ENCODE assay signal across 12 mouse cellular contexts in the genomic region with DNA sequence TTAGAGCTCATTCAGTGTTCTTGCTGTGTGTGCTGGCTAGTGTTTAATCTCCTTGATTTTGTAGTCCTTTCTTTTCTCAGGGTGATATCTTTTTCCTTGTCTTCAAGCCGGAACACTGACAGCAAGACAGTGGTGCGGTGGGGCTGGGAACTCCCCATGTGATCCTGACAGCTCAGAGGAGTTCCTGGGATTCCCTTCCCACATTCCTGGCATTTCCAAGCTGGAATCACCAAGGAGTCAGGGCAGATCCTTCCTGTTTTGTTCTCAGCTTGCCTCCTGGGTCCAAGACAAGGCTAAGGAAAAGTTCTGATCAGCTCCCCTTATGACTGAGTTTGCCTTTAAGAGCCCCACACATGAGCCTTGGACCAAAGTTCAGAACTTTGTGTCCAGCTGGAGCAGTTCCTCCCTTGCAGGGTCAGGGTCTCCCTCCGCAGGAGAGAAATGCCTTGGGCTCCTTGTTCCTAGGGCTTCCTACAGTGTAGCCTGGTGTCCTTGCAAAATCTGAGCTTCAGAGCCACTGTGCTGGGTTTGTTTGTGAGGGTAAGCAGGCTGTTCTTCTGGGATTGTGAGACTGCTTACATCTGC. TPM values are rescaled to one million over a fixed set of nuclear protein-coding genes. Genes with fewer than 3 reads are reported as not detected.
A peak's percentile ranks its signal among the peaks of the same experiment; 100 is the strongest.
DNase-seq lines count a peak whose midpoint lies in the region; ATAC-seq lines count a peak whose summit lies in the region.
"Had no signal": no experiment of that assay in that cellular context is flagged by ENCODE, and none has a peak within 500 bp of the region (broad histone marks: within the 10 kb centered on the region; RNA-seq: fewer than 3 reads in every experiment).

No protein-coding gene starts in this region.

- peak; percentile 49 for DNase-seq in embryo, embryonic 10 days (ENCODE audit: low spot score)
- no peak for DNase-seq in embryo, embryonic 11 days
- no peak for DNase-seq in lung, adult 18-20 months
- peak; percentile 39 for DNase-seq in kidney, postnatal 10 days
- DNase-seq in testis, postnatal 14 days (ENCODE audit: low spot score), result peak; percentile 49
- no peak for DNase-seq in cerebellum, postnatal 14 days
- DNase-seq: heart, adult 18-20 months; midbrain, embryonic 14.5 days; spleen, adult 18-20 months had no signal

- H3K27ac ChIP-seq in lung, embryonic 16.5 days (ENCODE audit: low read length), result peak overlapping the region; percentile 8; the same call in 1 of the 2 replicates

- no peak overlapping the region for H3K9ac ChIP-seq in lung, embryonic 16.5 days (ENCODE audit: low read length)

- no peaks in the 10 kb centered on the region for H3K9me3 ChIP-seq in lung, embryonic 16.5 days (ENCODE audit: control insufficient read depth, low read length)

- H3K4me1 ChIP-seq in lung, embryonic 16.5 days (replicated peaks; ENCODE audit: control insufficient read depth, insufficient read depth, low read length), result no peaks in the 10 kb centered on the region

- no peaks in the 10 kb centered on the region for H3K36me3 ChIP-seq in lung, embryonic 16.5 days (ENCODE audit: control insufficient read depth, insufficient read depth, low read length)

- H3K4me2 ChIP-seq in lung, embryonic 16.5 days (ENCODE audit: low read depth, low read length), result no peak overlapping the region

- WGBS in lung, embryonic 16.5 days, result 23% methylated on average over 3 of the region's 3 CpGs

- peak; percentile 19; the same call in 1 of the 2 replicates for ATAC-seq in lung, embryonic 16.5 days (ENCODE audit: low read depth)
- ATAC-seq in erythroid progenitor cell, adult 5-6 weeks (replicated peaks; ENCODE audit: low FRiP score, poor library complexity, severe bottlenecking), result no peak

- no peaks in the 10 kb centered on the region for H3K27me3 ChIP-seq in lung, embryonic 16.5 days (ENCODE audit: control insufficient read depth, insufficient read depth, low read depth, low read length)

- H3K4me3 ChIP-seq in lung, embryonic 16.5 days (ENCODE audit: low read length), result no peak overlapping the region
- H3K4me3 ChIP-seq: erythroblast, embryonic 14.5 days had no signal

RNA-seq across cellular contexts. Expression of gene Lpar3, which starts 33.1 kb away (rescaled TPM):
- polyA plus RNA-seq in lung, embryonic 16.5 days (2015; fragmentation: Nextera tagmentation; extraction: Ambion mirVana), result 2.0 and 2.5 TPM in 2 replicates
- not detected in 2 replicates for total RNA-seq in erythroid progenitor cell, adult 5-6 weeks (2015; ENCODE audit: low replicate concordance)
- not detected in 2 replicates for total RNA-seq in erythroid progenitor cell, adult 5-6 weeks (2017; ENCODE audit: low replicate concordance)

Comparison
In these comparisons a context has a peak if more than half of its experiments do, and no peak if none do; other contexts are left out.
1. DNase-seq: peak in embryo, embryonic 10 days (single experiment), kidney, postnatal 10 days (single experiment) and testis, postnatal 14 days (single experiment); none in embryo, embryonic 11 days (single experiment), lung, adult 18-20 months (0 of 2) and cerebellum, postnatal 14 days (0 of 2).